Mouse (Mus musculus): ENCODE results near the gene Chfr. TPM values are rescaled to one million over a fixed set of nuclear protein-coding genes. Genes with fewer than 3 reads are reported as not detected.
"Not testable (repeated sequence)": the region's sequence is repeated elsewhere in the genome, so short reads cannot be mapped to it uniquely, and the experiment has no call there.

The Chfr gene
- total and polyA plus RNA-seq, 3 experiments: 11.3 to 16.2 (median 14.5) TPM

DNA sequence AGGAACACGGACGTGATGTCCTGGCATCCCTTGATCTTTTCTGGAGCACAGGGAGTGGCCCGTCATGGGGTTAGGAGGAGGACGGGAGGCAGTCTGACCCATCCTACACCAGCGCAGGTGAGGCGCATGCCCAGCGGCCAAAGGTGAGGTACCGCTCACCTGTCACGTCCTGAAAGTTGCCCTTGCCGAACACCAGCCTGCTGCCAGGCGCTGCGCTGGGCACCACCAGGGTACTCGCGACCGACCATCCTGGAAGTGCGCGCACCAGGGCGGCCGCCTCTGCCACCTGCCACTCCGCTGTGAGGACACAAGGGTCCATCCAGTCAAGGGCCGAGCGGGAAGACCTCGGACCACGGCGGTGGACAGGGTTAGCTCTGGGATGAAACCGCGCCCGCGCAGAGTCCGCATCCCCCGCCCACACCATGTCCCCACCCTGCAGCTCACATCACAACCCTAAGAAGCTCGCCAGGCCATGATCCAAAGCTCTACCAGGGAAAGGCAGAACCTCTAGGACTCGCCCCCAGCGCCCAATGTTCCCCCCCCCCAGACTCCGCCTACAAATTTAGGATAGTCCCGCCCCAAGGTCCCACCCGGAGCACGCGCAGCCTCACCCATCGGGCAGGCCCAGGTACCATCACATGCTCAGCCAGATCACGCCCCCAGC, 28.6 kb upstream of the Chfr start:
- H3K27ac ChIP-seq: peak overlapping the region; percentile 96
- H3K4me3 ChIP-seq: peak overlapping the region; percentile 98
- H3K27me3 ChIP-seq (ENCODE audit: control insufficient read depth, insufficient read depth, low read length): no peaks in the 10 kb centered on the region; the same call in 1 of the 2 replicates
- no peak for TF ChIP-seq POLR2A (IDR thresholded peaks at IDR 0.05; ENCODE audit: insufficient read depth, low read depth, low read length)
- TF ChIP-seq EP300 (IDR thresholded peaks at IDR 0.05; ENCODE audit: insufficient read depth, low read depth, low read length): no peak
- TF ChIP-seq CTCF (IDR thresholded peaks at IDR 0.05): no peak
- H3K4me1 ChIP-seq (ENCODE audit: control insufficient read depth, insufficient read depth, low read length): no peaks in the 10 kb centered on the region
- WGBS: 19% methylated on average over 41 of the region's 41 CpGs
- no peaks in the 10 kb centered on the region for H3K79me2 ChIP-seq (replicated peaks; ENCODE audit: control insufficient read depth, insufficient read depth, low read length)
- H3K36me3 ChIP-seq (ENCODE audit: control insufficient read depth, insufficient read depth, low read length): no peaks in the 10 kb centered on the region
- intact Hi-C loops (cut with DNase I): loop anchor here (1.0 to 10.0 kb wide), 3 partner anchors 28 to 182 kb away; partner anchors contain the start of genes Chfr, Gm15446 and Golga3
- peak in 1 of 2 experiments; percentile 46 for DNase-seq
- peak overlapping the region; percentile 92 for H3K9ac ChIP-seq (ENCODE audit: low read depth, low read length)

GRCm38 (mm10) chr5:110107581-110108304, 27.9 kb upstream of the Chfr start, which contains the start of gene Gtpbp6:
TSS of gene Gtpbp6 (minus strand) at chr5:110108197.
- intact Hi-C loops (cut with DNase I): loop anchor here (1.0 to 10.0 kb wide), 3 partner anchors 28 to 183 kb away; partner anchors contain the start of genes Chfr, Gm15446 and Golga3

DNA sequence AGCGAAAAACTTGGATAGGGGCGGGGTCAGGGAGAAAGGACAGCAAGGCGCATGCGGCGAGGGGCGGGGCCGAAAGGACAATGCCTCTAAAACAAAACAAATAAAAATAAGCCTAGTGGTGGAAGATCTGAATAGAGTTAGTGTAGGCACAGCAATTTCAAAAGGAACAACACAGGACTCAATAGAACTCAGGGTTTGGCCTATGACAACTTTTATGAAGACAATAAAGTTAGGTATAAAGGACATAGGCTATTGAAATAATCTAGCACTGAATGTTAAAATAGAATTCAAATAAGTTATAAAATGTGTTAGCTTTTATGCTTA, 27.4 kb upstream of the Chfr start:
- WGBS: 0% methylated on average over 7 of the region's 7 CpGs
- Histone ChIP-seq H3K4me1 (ENCODE audit: control insufficient read depth, insufficient read depth, low read length) (no peaks in the 10 kb centered on the region), H3K9ac (ENCODE audit: low read depth, low read length) (no peak overlapping the region), H3K79me2 (replicated peaks; ENCODE audit: control insufficient read depth, insufficient read depth, low read length) (no peaks in the 10 kb centered on the region), H3K27me3 (ENCODE audit: control insufficient read depth, insufficient read depth, low read length) (no peaks in the 10 kb centered on the region), H3K36me3 (ENCODE audit: control insufficient read depth, insufficient read depth, low read length) (no peaks in the 10 kb centered on the region), H3K27ac (peak overlapping the region; percentile 96), H3K4me3 (peak overlapping the region; percentile 98)
- no peak for DNase-seq
- intact Hi-C loops (cut with DNase I): loop anchor here (10.0 kb wide), 1 partner anchor 183 kb away; the partner anchor contains the start of gene Gm15446
- peak; percentile 59 for TF ChIP-seq CTCF (IDR thresholded peaks at IDR 0.05)
- TF ChIP-seq POLR2A (IDR thresholded peaks at IDR 0.05; ENCODE audit: insufficient read depth, low read depth, low read length): no peak
- no peak for TF ChIP-seq EP300 (IDR thresholded peaks at IDR 0.05; ENCODE audit: insufficient read depth, low read depth, low read length)

More at GRCm38 (mm10) chr5:110107581-110108304, 27.9 kb upstream of the Chfr start, which contains the start of gene Gtpbp6:
- WGBS: under 1% methylated on average over 71 of the region's 71 CpGs
- Histone ChIP-seq H3K27me3 (ENCODE audit: control insufficient read depth, insufficient read depth, low read length) (no peaks in the 10 kb centered on the region), H3K4me1 (ENCODE audit: control insufficient read depth, insufficient read depth, low read length) (no peaks in the 10 kb centered on the region), H3K27ac (peak within 1 kb of the TSS; percentile 96), H3K9ac (ENCODE audit: low read depth, low read length) (peak within 1 kb of the TSS; percentile 92), H3K36me3 (ENCODE audit: control insufficient read depth, insufficient read depth, low read length) (no peaks in the 10 kb centered on the region), H3K79me2 (replicated peaks; ENCODE audit: control insufficient read depth, insufficient read depth, low read length) (no peaks in the 10 kb centered on the region), H3K4me3 (peak within 1 kb of the TSS; percentile 98)
- TF ChIP-seq CTCF (IDR thresholded peaks at IDR 0.05) (no peak), POLR2A (IDR thresholded peaks at IDR 0.05; ENCODE audit: insufficient read depth, low read depth, low read length) (peak; percentile 80), EP300 (IDR thresholded peaks at IDR 0.05; ENCODE audit: insufficient read depth, low read depth, low read length) (peak; percentile 51; the same call in 1 of the 2 replicates)
- DNase-seq: peak; percentile 93 to 96

- TF ChIP-seq POLR2A (IDR thresholded peaks at IDR 0.05; ENCODE audit: insufficient read depth, low read depth, low read length): peak; percentile 31
- 0 out of 2 replicates have a peak, but pooled peaks have one; percentile 7 for TF ChIP-seq CTCF (IDR thresholded peaks at IDR 0.05)
- 0 out of 2 replicates have a peak, but pooled peaks have one; percentile 44 for TF ChIP-seq EP300 (IDR thresholded peaks at IDR 0.05; ENCODE audit: insufficient read depth, low read depth, low read length)
- peak within 1 kb of the TSS; percentile 95 for H3K4me3 ChIP-seq
These were observed 25.6 kb upstream of the Chfr start, which contains the start of gene Zfp605 for GRCm38 (mm10) chr5:110109991-110110441. TSS of gene Zfp605 (plus strand) at chr5:110110092.

GRCm38 (mm10) chr5:110122380-110122779, 13.3 kb upstream of the Chfr start:
- H3K4me3 ChIP-seq; H3K27ac ChIP-seq; H3K9ac ChIP-seq (ENCODE audit: low read depth, low read length); intact Hi-C loops (cut with DNase I); H3K4me1 ChIP-seq (ENCODE audit: control insufficient read depth, insufficient read depth, low read length); H3K27me3 ChIP-seq (ENCODE audit: control insufficient read depth, insufficient read depth, low read length); H3K79me2 ChIP-seq (replicated peaks; ENCODE audit: control insufficient read depth, insufficient read depth, low read length); H3K36me3 ChIP-seq (ENCODE audit: control insufficient read depth, insufficient read depth, low read length); DNase-seq: not testable (repeated sequence)
- WGBS: 83% methylated on average over 3 of the region's 3 CpGs

More at GRCm38 (mm10) chr5:110109991-110110441, 25.6 kb upstream of the Chfr start, which contains the start of gene Zfp605:
- peak; percentile 90 for DNase-seq
- Histone ChIP-seq H3K4me1 (ENCODE audit: control insufficient read depth, insufficient read depth, low read length) (no peaks in the 10 kb centered on the region), H3K36me3 (ENCODE audit: control insufficient read depth, insufficient read depth, low read length) (no peaks in the 10 kb centered on the region), H3K9ac (ENCODE audit: low read depth, low read length) (peak within 1 kb of the TSS; percentile 55), H3K27ac (peak within 1 kb of the TSS; percentile 82), H3K79me2 (replicated peaks; ENCODE audit: control insufficient read depth, insufficient read depth, low read length) (no peaks in the 10 kb centered on the region), H3K27me3 (ENCODE audit: control insufficient read depth, insufficient read depth, low read length) (no peaks in the 10 kb centered on the region)
- under 1% methylated on average over 12 of the region's 12 CpGs for WGBS
- intact Hi-C loops (cut with DNase I): loop anchor here (10.0 kb wide), 1 partner anchor 185 kb away; the partner anchor contains the start of gene Gm15446

Data from heart, adult 2 months (tissue).